Mouse (Mus musculus): ENCODE results near the gene Hnrnpl.

DNA sequence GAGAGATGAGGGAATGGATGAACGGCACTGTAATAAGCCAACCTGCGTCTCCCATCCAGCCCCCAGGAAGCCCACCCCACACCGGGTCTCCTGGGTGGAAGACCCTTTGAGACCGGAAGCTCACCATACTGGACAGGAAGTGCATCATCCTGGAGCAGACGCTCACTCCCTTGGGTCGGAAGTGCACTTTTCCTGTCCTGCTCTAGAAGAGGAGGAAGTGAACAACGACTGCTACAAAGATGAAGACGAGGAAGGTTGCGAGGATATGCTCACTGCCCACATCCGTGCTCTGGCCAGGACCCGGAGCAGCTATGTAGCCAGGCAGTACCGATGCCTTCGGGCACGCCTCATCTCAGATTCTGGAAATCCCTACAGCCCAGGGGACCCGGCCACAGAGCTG lies 12.5 kb upstream of the Hnrnpl start:
- TF ChIP-seq CTCF (IDR thresholded peaks at IDR 0.05; ENCODE audit: control insufficient read depth, insufficient read depth, low read length): no peak
- TF ChIP-seq POLR2A (IDR thresholded peaks at IDR 0.05; ENCODE audit: borderline replicate concordance, control insufficient read depth, low read depth, low read length): peak; percentile 25; the same call in 1 of the 2 replicates
